Mouse (Mus musculus) kidney, embryonic 16.5 days (tissue): Measurements from ENCODE around the gene Anapc15-ps. TPM values are rescaled to one million over a fixed set of nuclear protein-coding genes. Genes with fewer than 3 reads are reported as not detected.

ENCODE experiments used
- ATAC-seq: fragments of 200-750 bp; cut with Nextera tagmentation; 2 replicates; pipeline ENCODE4 v1.8.0; 2017; ENCODE audit warnings: moderate TSS enrichment; ENCODE audit not compliant: low FRiP score, low TSS enrichment
- H3K27ac ChIP-seq: fragments of 300-500 bp; sonication (generic); 2 replicates; pipeline ENCODE4 v1.5.1; 2014; ENCODE audit warnings: low read length
- H3K27me3 ChIP-seq: fragments of 300-500 bp; sonication (generic); 2 replicates; pipeline ENCODE4 v1.6.1; 2014; ENCODE audit warnings: low read length, control low read depth, mixed read lengths; ENCODE audit not compliant: insufficient read depth
- H3K36me3 ChIP-seq: fragments of 300-500 bp; sonication (generic); 2 replicates; pipeline ENCODE4 v1.6.1; 2014; ENCODE audit warnings: low read length, control low read depth, mixed read lengths; ENCODE audit not compliant: insufficient read depth
- H3K4me1 ChIP-seq: fragments of 300-500 bp; sonication (generic); 2 replicates; pipeline ENCODE4 v1.6.1; 2014; ENCODE audit warnings: low read length, control low read depth, mixed read lengths; ENCODE audit not compliant: insufficient read depth
- H3K4me2 ChIP-seq: fragments of 300-500 bp; sonication (generic); replicated peaks from 2 replicates; pipeline ENCODE4 v1.6.1; 2014; ENCODE audit warnings: low read depth, low read length
- H3K4me3 ChIP-seq: fragments of 300-500 bp; sonication (generic); 2 replicates; pipeline ENCODE4 v1.5.1; 2014; ENCODE audit warnings: mild to moderate bottlenecking, low read length
- H3K9ac ChIP-seq: fragments of 300-500 bp; sonication (generic); replicated peaks from 2 replicates; pipeline ENCODE4 v1.6.1; 2014; ENCODE audit warnings: low read length
- H3K9me3 ChIP-seq: fragments of 300-500 bp; sonication (generic); 2 replicates; pipeline ENCODE4 v1.6.1; 2016; ENCODE audit warnings: low read length, control low read depth
- WGBS: fragments of 180-500 bp; shearing (Covaris S2); extraction: QIAGEN DNeasy Blood & Tissue Kit; methylation state at CpG from one replicate; pipeline ENCODE4 v1.1.7; 2014; 5-methylcytosine and 5-hydroxymethylcytosine counted together
- polyA plus RNA-seq: library from polyadenylated mRNA; unstranded; fragments of >200 nt; fragmentation: Nextera tagmentation; extraction: Ambion mirVana; gene quantifications from 2 replicates; pipeline ENCODE4 v1.2.1, GENCODE M21; 2015

Anapc15-ps gene
- polyA plus RNA-seq, 1 experiment from 2014 or later: not detected

DNA sequence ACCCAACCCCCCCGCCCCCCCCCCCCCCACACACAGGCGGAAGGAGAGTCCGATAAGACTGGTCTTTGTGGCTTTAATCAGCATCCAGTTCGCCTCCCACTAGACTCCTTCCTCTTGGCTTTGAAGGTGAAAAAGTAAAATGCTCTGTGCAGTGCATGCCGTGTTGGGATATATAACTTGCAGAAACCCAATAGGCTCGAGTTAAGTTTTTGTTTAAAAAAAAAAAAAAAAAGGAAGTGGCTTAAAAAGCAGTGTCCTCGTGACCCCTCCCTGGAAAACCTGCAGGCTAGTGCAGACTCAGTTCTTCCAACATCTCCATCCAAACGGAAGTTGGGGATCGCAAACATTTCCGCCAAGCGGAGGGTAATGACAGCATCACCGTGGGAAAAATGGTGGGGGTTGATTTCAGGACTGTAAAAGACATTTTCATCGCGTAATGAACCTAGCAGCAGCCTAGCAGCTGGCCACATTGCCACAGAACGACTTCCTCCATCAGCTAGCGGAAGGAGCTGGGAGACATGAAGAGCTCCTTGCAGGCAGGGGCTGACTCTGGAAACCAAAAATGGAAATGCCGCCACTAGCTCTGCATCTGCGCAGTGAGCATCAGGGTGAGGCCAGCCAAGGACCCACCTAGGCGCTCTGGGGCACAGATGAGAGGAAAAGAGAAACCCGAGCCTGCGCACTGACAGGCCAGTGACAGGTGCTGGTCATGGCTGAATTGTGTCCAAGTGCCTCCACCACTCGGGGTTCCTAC is 4.3 kb upstream of the Anapc15-ps start:
- peak overlapping the region; percentile 48; the same call in 1 of the 2 replicates for H3K9ac ChIP-seq
- peaks cover 21% of the 10 kb centered on the region for H3K4me1 ChIP-seq
- WGBS: 35% methylated on average over 22 of the region's 22 CpGs
- H3K4me2 ChIP-seq: peak overlapping the region; percentile 46
- H3K36me3 ChIP-seq: no peaks in the 10 kb centered on the region
- ATAC-seq: peak; percentile 69
- no peaks in the 10 kb centered on the region for H3K27me3 ChIP-seq
- no peaks in the 10 kb centered on the region for H3K9me3 ChIP-seq
- H3K27ac ChIP-seq: peak overlapping the region; percentile 61
- H3K4me3 ChIP-seq: peak overlapping the region; percentile 10

DNA sequence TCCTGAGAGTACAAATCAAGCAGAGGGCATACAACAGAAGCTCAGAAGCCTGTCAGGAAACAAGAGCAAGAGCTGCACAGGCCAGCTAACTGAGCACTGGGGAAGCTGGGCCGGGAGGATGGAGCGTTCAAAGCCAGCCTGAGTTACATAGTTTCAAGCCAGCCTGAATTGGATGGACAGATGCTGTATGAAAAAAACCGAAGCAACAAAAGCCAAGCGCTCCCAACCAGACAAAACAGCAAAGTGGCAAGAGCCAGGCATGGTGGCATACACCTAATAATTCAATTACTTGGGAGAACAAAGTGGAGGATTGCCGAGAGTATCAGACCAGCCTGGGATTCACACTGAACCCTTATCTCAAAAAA is 3.7 kb upstream of the Anapc15-ps start:
- H3K9me3 ChIP-seq: no peaks in the 10 kb centered on the region
- 77% methylated on average over 5 of the region's 5 CpGs for WGBS

DNA sequence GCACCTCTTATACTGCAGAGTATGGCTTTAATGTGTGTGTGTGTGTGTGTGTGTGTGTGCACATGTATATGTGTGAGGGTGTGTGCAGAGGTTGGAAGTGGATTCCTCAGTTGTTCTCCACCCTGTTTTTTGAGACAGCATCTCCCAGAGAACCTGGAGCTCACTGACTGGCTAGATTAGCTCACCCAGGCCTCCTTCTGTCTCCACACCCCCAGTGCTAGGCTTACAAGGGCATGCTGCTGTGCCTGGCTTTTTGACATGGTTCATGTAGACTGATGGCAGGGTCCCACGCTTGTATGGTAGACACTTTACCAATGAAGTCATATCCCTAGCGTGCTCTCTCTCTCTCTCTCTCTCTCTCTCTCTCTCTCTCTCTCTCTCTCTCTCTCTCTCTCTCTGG is 3.1 kb upstream of the Anapc15-ps start:
- Histone ChIP-seq H3K9ac (no peak overlapping the region), H3K4me3 (no peak overlapping the region), H3K27me3 (no peaks in the 10 kb centered on the region), H3K4me2 (no peak overlapping the region), H3K36me3 (no peaks in the 10 kb centered on the region), H3K4me1 (peaks cover 21% of the 10 kb centered on the region), H3K9me3 (no peaks in the 10 kb centered on the region), H3K27ac (no peak overlapping the region)
- WGBS: 97% methylated on average over 2 of the region's 2 CpGs
- no peak for ATAC-seq

More for the DNA sequence above, 3.7 kb upstream of the Anapc15-ps start:
- Histone ChIP-seq H3K27ac (no peak overlapping the region), H3K4me2 (peak overlapping the region; percentile 46), H3K27me3 (no peaks in the 10 kb centered on the region), H3K4me1 (peaks cover 21% of the 10 kb centered on the region), H3K9ac (no peak overlapping the region), H3K36me3 (no peaks in the 10 kb centered on the region), H3K4me3 (no peak overlapping the region)
- ATAC-seq: no peak

DNA sequence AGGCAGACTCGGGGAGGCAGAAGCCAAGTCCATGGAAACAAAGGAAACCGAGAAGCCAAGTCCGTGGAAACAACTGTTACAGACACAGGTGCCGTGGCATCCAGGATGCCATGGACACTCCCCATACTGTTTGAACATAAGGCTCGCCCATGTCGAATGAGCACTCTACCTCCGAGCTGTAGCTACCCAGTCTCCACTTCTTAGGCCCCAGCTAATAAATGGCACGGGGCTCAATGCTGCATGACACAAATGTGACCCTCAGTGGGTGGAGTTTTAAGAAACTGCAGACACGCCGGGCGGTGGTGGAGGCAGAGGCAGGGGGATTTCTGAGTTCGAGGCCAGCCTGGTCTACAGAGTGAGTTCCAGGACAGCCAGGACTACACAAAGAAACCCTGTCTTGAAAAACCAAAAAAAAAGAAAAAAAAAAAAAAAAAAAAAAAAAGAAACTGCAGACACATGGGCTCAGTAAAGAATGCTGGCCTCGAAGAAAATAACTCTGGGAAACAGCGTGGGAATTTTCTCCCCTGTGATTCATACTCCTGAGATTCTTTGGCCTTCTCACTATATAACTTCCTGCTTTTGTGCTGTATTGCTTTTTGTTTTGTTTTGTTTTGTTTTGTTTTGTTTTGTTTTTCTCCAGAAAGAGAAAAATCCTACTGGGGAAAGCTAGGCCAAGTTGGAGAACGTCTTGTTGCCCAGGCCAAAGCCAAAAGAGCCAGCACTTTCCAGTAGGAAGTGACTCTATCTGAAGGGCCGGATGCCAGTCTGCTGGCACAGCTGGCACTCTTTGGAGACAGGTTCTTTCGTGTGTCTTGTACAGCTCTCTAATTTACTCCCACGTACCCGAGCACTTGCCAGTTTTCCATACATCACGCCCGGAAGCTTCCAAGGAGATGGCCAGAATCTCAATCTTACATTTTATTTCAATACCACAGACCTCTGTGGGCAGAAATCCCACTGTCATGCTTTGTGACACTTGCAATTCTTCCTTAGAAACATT is 2.2 kb downstream of the Anapc15-ps start:
- Histone ChIP-seq H3K4me1 (no peaks in the 10 kb centered on the region), H3K27ac (no peak overlapping the region), H3K27me3 (no peaks in the 10 kb centered on the region), H3K4me3 (no peak overlapping the region), H3K4me2 (no peak overlapping the region), H3K9me3 (no peaks in the 10 kb centered on the region), H3K36me3 (no peaks in the 10 kb centered on the region), H3K9ac (no peak overlapping the region)
- WGBS: 81% methylated on average over 21 of the region's 21 CpGs
- ATAC-seq: no peak

DNA sequence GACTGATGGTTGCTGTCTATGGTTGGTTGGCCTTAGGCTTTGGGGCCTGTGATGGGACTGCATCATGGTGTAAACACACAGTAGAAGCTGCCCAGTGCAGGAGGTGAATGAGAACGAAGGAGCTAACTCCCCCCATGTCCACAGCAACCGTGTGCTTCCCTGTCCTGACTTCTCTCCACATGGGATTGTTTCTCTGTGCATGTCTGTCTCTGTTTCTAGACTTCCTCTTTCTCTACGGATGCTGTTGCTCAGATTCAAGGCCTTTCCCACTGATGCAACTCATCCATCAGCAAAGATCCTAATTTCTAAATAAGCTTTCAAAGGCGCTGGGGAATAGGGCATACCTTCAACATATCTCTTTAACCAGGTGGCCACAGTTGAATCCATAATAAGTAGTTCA is 3.4 kb downstream of the Anapc15-ps start:
- WGBS: 91% methylated on average over 4 of the region's 4 CpGs
- no peak for ATAC-seq
- no peaks in the 10 kb centered on the region for H3K9me3 ChIP-seq
- H3K4me2 ChIP-seq: no peak overlapping the region
- no peak overlapping the region for H3K4me3 ChIP-seq
- no peak overlapping the region for H3K27ac ChIP-seq
- H3K36me3 ChIP-seq: no peaks in the 10 kb centered on the region
- no peaks in the 10 kb centered on the region for H3K4me1 ChIP-seq
- H3K27me3 ChIP-seq: no peaks in the 10 kb centered on the region
- no peak overlapping the region for H3K9ac ChIP-seq

DNA sequence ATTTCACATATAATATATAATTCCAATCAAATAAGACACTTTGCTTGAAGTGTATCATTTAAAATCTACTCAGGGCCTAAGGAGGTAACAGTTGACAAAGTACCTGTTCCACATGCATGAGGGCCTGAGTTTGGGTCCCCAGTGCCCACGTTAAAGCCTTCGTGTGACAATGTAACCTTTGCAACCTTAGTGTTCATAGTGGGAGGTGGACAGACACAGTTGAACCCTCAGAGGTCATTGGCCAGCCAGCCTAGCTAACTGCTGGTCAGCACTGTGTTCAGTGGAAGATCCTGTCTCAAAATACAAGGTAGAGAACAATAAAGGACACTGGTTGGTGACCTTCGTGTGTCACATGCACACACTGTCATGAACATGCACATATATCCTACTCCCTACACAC is 4.2 kb downstream of the Anapc15-ps start:
- ATAC-seq: no peak
- no peaks in the 10 kb centered on the region for H3K36me3 ChIP-seq
- H3K27ac ChIP-seq: no peak overlapping the region
- no peaks in the 10 kb centered on the region for H3K4me1 ChIP-seq
- no peak overlapping the region for H3K4me3 ChIP-seq
- H3K27me3 ChIP-seq: no peaks in the 10 kb centered on the region
- H3K4me2 ChIP-seq: no peak overlapping the region
- 86% methylated on average over 3 of the region's 3 CpGs for WGBS
- H3K9ac ChIP-seq: no peak overlapping the region
- no peaks in the 10 kb centered on the region for H3K9me3 ChIP-seq

DNA sequence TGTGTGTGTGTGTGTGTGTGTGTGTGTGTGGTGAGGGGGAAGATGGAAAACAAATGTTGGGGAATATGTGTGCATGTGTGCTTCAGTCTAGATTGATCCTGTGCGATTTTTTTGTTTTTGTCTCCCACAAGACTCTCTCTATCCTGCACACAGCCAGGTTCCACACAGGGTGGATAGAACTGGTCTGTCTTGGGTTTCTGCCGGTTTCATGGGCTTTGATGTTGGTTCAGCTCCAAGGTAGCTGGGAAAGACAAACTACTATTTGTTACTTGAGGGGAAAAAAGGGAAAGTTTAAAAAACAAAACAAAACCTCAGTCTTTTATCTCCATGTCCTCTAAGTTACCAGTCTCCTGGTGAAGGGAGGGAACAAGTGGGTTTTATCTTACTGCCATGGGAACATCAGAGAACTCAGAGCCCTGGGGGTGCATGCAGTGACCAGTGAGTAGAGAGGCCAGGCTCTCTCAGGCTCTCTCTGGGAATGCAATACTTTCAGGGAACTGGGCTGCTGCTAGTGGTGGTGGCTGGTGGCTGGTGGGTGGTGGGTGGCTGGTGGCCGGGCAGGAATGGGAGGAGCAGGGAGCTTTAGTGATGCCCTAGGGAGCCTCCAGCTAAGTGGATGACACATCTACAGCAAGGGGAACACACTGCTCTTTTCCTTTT is 5.8 kb downstream of the Anapc15-ps start:
- H3K9ac ChIP-seq: no peak overlapping the region
- H3K9me3 ChIP-seq: no peaks in the 10 kb centered on the region
- H3K27ac ChIP-seq: no peak overlapping the region
- no peak overlapping the region for H3K4me2 ChIP-seq
- no peaks in the 10 kb centered on the region for H3K4me1 ChIP-seq
- no peak for ATAC-seq
- no peak overlapping the region for H3K4me3 ChIP-seq
- H3K27me3 ChIP-seq: no peaks in the 10 kb centered on the region
- H3K36me3 ChIP-seq: no peaks in the 10 kb centered on the region
- WGBS: 66% methylated on average over 3 of the region's 3 CpGs

DNA sequence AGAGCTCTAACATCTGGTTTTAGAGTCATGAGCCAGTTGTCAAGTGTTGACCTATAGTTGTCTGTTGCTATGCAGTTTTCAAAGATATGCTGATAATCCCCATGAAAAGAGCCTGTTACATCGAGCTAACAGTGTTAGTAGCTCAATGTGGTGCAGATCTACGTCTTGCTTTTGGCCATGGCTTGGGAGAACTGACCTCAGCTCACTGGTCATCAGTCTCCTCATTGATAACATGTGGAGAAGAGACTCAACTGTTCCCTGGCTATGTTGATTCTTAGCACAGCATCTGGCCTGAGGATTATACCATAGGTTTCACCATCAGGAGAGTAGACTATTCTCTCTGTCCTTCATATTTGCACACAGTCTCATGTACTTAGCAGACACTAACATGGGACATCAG is 6.5 kb downstream of the Anapc15-ps start:
- no peaks in the 10 kb centered on the region for H3K9me3 ChIP-seq
- no peak overlapping the region for H3K27ac ChIP-seq
- H3K9ac ChIP-seq: no peak overlapping the region
- no peak overlapping the region for H3K4me2 ChIP-seq
- no peak overlapping the region for H3K4me3 ChIP-seq
- no peaks in the 10 kb centered on the region for H3K36me3 ChIP-seq
- no peak for ATAC-seq
- H3K27me3 ChIP-seq: no peaks in the 10 kb centered on the region
- WGBS: 71% methylated on average over 2 of the region's 2 CpGs
- no peaks in the 10 kb centered on the region for H3K4me1 ChIP-seq

DNA sequence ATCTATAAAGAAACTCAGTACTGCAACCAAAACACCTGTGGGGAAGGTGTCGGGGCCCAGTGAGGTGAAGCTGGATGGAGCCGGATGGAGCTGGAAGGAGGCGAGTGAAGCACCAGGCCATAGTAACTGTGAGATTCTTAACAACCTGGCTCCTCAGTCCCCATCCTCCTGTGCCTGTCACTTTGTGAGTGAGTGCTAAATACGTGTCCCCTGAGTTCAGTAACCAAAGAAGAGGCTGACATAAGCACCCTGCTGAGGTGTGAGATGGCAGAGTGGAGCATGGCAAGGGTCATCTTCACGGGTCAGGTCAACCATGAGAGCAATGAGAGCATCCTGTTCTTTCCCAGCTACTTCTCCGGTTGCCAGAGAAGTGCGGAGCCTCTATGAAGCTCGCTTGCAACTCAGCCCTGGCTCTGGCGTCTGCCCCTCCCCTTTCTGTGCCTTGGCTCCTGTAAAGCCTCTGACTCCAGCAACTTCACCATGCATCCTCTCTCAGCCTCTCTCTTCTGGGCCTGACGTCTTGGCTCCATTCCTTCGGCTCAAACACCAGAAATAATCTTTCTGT is 7.7 kb downstream of the Anapc15-ps start:
- WGBS: 26% methylated on average over 11 of the region's 11 CpGs
- peak; percentile 51; the same call in 1 of the 2 replicates for ATAC-seq
- H3K9me3 ChIP-seq: no peaks in the 10 kb centered on the region

More for the DNA sequence above, 7.7 kb downstream of the Anapc15-ps start:
- no peak overlapping the region for H3K27ac ChIP-seq
- no peaks in the 10 kb centered on the region for H3K36me3 ChIP-seq
- H3K4me1 ChIP-seq: no peaks in the 10 kb centered on the region
- H3K4me2 ChIP-seq: no peak overlapping the region
- H3K27me3 ChIP-seq: no peaks in the 10 kb centered on the region
- no peak overlapping the region for H3K4me3 ChIP-seq
- H3K9ac ChIP-seq: no peak overlapping the region
